10 mouse cellular contexts compared by ENCODE assay signal in genomic region chr9:62858266-62859019, GRCm38 (mm10). TPM values are rescaled to one million over a fixed set of nuclear protein-coding genes. Genes with fewer than 3 reads are reported as not detected.
DNase-seq lines count a peak whose midpoint lies in the region; ATAC-seq and TF ChIP-seq lines count a peak whose summit lies in the region.
"Had no signal": no experiment of that assay in that cellular context is flagged by ENCODE, and none has a peak within 500 bp of the region (broad histone marks: within the 10 kb centered on the region; RNA-seq: fewer than 3 reads in every experiment).

No protein-coding gene starts in this region.

- H3K4me1 ChIP-seq in lung, embryonic 14.5 days (ENCODE audit: insufficient read depth): peaks cover 27% of the 10 kb centered on the region
- H3K4me1 ChIP-seq in lung, adult 2 months (ENCODE audit: control insufficient read depth, insufficient read depth, low read length): peaks cover 9% of the 10 kb centered on the region
- peaks cover 29% of the 10 kb centered on the region for H3K4me1 ChIP-seq in embryonic facial prominence, embryonic 10.5 days
- peaks cover 23% of the 10 kb centered on the region for H3K4me1 ChIP-seq in neural tube, embryonic 15.5 days

- no peaks in the 10 kb centered on the region for H3K36me3 ChIP-seq in lung, embryonic 14.5 days (ENCODE audit: insufficient read depth)
- no peaks in the 10 kb centered on the region for H3K36me3 ChIP-seq in embryonic facial prominence, embryonic 10.5 days (replicated peaks)
- no peaks in the 10 kb centered on the region for H3K36me3 ChIP-seq in neural tube, embryonic 15.5 days

- intact Hi-C loops in left cerebral cortex, postnatal 14 days (cut with DNase I): no loop called here

- no peaks in the 10 kb centered on the region for H3K27me3 ChIP-seq in lung, embryonic 14.5 days (ENCODE audit: insufficient read depth, low read length)
- peaks cover 5% of the 10 kb centered on the region; the same call in 1 of the 2 replicates for H3K27me3 ChIP-seq in embryonic facial prominence, embryonic 10.5 days (replicated peaks; ENCODE audit: low read depth, poor library complexity, severe bottlenecking)
- no peaks in the 10 kb centered on the region for H3K27me3 ChIP-seq in neural tube, embryonic 15.5 days (replicated peaks)
- H3K27me3 ChIP-seq: Patski had no signal

- H3K4me3 ChIP-seq in lung, embryonic 14.5 days (ENCODE audit: low read depth, low read length): peak overlapping the region; percentile 10
- no peak overlapping the region for H3K4me3 ChIP-seq in lung, adult 2 months (replicated peaks; ENCODE audit: extremely low read depth, low read depth, low read length)
- H3K4me3 ChIP-seq in embryonic facial prominence, embryonic 10.5 days: no peak overlapping the region
- H3K4me3 ChIP-seq in neural tube, embryonic 15.5 days (replicated peaks): no peak overlapping the region

- peak overlapping the region; percentile 55 for H3K4me2 ChIP-seq in lung, embryonic 14.5 days
- peak overlapping the region; percentile 42 for H3K4me2 ChIP-seq in neural tube, embryonic 15.5 days

- no peak for TF ChIP-seq POLR2A in lung, adult 2 months (IDR thresholded peaks at IDR 0.05; ENCODE audit: borderline replicate concordance, extremely low read depth, low read depth, low read length)

- no peaks in the 10 kb centered on the region for H3K9me3 ChIP-seq in lung, embryonic 14.5 days (ENCODE audit: low read depth, low read length)
- H3K9me3 ChIP-seq in embryonic facial prominence, embryonic 10.5 days: no peaks in the 10 kb centered on the region
- H3K9me3 ChIP-seq in neural tube, embryonic 15.5 days (replicated peaks): no peaks in the 10 kb centered on the region

- 0 out of 2 replicates have a peak overlapping the region, but pooled peaks have one; percentile 4 for H3K9ac ChIP-seq in lung, embryonic 14.5 days
- no peak overlapping the region for H3K9ac ChIP-seq in neural tube, embryonic 15.5 days (replicated peaks)

- 47% methylated on average over 8 of the region's 8 CpGs for whole genome bisulfite sequencing in lung, embryonic 14.5 days
- WGBS in lung, adult 2 months: 67% methylated on average over 8 of the region's 8 CpGs
- 43% methylated on average over 8 of the region's 8 CpGs for WGBS in embryonic facial prominence, embryonic 10.5 days
- 32% methylated on average over 8 of the region's 8 CpGs for WGBS in neural tube, embryonic 15.5 days

- no peak for DNase-seq in lung, embryonic 14.5 days
- DNase-seq in lung, adult 2 months: no peak
- peak; percentile 31 for DNase-seq in embryonic facial prominence, embryonic 10.5 days (ENCODE audit: low spot score)
- DNase-seq in kidney, adult 9 months: peak; percentile 62
- DNase-seq in left cerebral cortex, adult 18-20 months (ENCODE audit: low spot score in 2 of 2): no peak
- no peak for DNase-seq in layer of hippocampus, postnatal 14 days (ENCODE audit: low spot score in 2 of 2)
- DNase-seq in left cerebral cortex, postnatal 14 days (ENCODE audit: low spot score in 2 of 2): no peak
- DNase-seq: cerebellum, adult 11 months had no signal

- H3K27ac ChIP-seq in lung, embryonic 14.5 days (ENCODE audit: low read depth): peak overlapping the region; percentile 81; the same call in 1 of the 2 replicates
- peak overlapping the region; percentile 3; the same call in 1 of the 2 replicates for H3K27ac ChIP-seq in embryonic facial prominence, embryonic 10.5 days (replicated peaks)
- H3K27ac ChIP-seq in neural tube, embryonic 15.5 days (replicated peaks): peak overlapping the region; percentile 57

- TF ChIP-seq CTCF in lung, embryonic 14.5 days (IDR thresholded peaks at IDR 0.05; ENCODE audit: low read depth): no peak
- TF ChIP-seq CTCF in lung, adult 2 months (IDR thresholded peaks at IDR 0.05; ENCODE audit: insufficient read depth, low read length): no peak

- ATAC-seq in lung, embryonic 14.5 days (ENCODE audit: insufficient read depth): no peak
- peak; percentile 28; the same call in 1 of the 2 replicates for ATAC-seq in neural tube, embryonic 15.5 days (ENCODE audit: low FRiP score)
- ATAC-seq: Patski had no signal

RNA-seq across cellular contexts. Expression of gene Calml4, which starts 0.6 kb away (rescaled TPM):
- polyA plus RNA-seq in lung, embryonic 14.5 days (2014; fragmentation: Nextera tagmentation; extraction: Ambion mirVana): 11.6 and 13.4 TPM in 2 replicates
- polyA plus RNA-seq in lung, adult 2 months (2012; rRNA removed): 7.1 and 11.6 TPM in 2 replicates
- polyA plus RNA-seq in embryonic facial prominence, embryonic 10.5 days (2016; fragmentation: Nextera tagmentation; extraction: Ambion mirVana): 0.36 and 0.67 TPM in 2 replicates
- 7.1 and 21.3 TPM in 2 replicates for polyA plus RNA-seq in neural tube, embryonic 15.5 days (2015; fragmentation: Nextera tagmentation; extraction: Ambion mirVana)
- total RNA-seq in left cerebral cortex, adult 18-20 months (2021): not detected
- total RNA-seq in layer of hippocampus, postnatal 14 days (2021): 10 to 100 TPM in 1 of 2 experiments, under 1 TPM in 1; 0.83 to 16.9 TPM
- total RNA-seq in left cerebral cortex, postnatal 14 days (2021): 1 to 10 TPM; 1.1 to 1.5 TPM

RNA-seq across cellular contexts. Expression of gene Cln6, which starts 19.9 kb away (rescaled TPM):
- polyA plus RNA-seq in lung, embryonic 14.5 days (2014; fragmentation: Nextera tagmentation; extraction: Ambion mirVana): 27.3 and 27.7 TPM in 2 replicates
- polyA plus RNA-seq in lung, adult 2 months (2012; rRNA removed): 58.1 and 60.8 TPM in 2 replicates
- 11.2 and 12.1 TPM in 2 replicates for polyA plus RNA-seq in embryonic facial prominence, embryonic 10.5 days (2016; fragmentation: Nextera tagmentation; extraction: Ambion mirVana)
- 5.7 and 10.5 TPM in 2 replicates for polyA plus RNA-seq in neural tube, embryonic 15.5 days (2015; fragmentation: Nextera tagmentation; extraction: Ambion mirVana)
- total RNA-seq in left cerebral cortex, adult 18-20 months (2021): 10 to 100 TPM; 10.8 to 14.6 TPM
- 10 to 100 TPM; 10.7 to 11.3 TPM for total RNA-seq in layer of hippocampus, postnatal 14 days (2021)
- 10 to 100 TPM; 11.2 to 11.5 TPM for total RNA-seq in left cerebral cortex, postnatal 14 days (2021)

RNA-seq across cellular contexts. Expression of gene Fem1b, which starts 46.7 kb away (rescaled TPM):
- 37.1 and 37.6 TPM in 2 replicates for polyA plus RNA-seq in lung, embryonic 14.5 days (2014; fragmentation: Nextera tagmentation; extraction: Ambion mirVana)
- 12.1 and 13.9 TPM in 2 replicates for polyA plus RNA-seq in lung, adult 2 months (2012; rRNA removed)
- polyA plus RNA-seq in embryonic facial prominence, embryonic 10.5 days (2016; fragmentation: Nextera tagmentation; extraction: Ambion mirVana): 30.2 and 30.3 TPM in 2 replicates
- 39.8 and 45.4 TPM in 2 replicates for polyA plus RNA-seq in neural tube, embryonic 15.5 days (2015; fragmentation: Nextera tagmentation; extraction: Ambion mirVana)
- 100 to 1,000 TPM; 109 to 114 TPM for total RNA-seq in left cerebral cortex, adult 18-20 months (2021)
- 100 to 1,000 TPM; 111 to 113 TPM for total RNA-seq in layer of hippocampus, postnatal 14 days (2021)
- 100 to 1,000 TPM; 112 TPM for total RNA-seq in left cerebral cortex, postnatal 14 days (2021)

Comparison
In these comparisons a context has a peak if more than half of its experiments do, and no peak if none do; other contexts are left out.
1. DNase-seq: peak in embryonic facial prominence, embryonic 10.5 days (single experiment) and kidney, adult 9 months (single experiment); none in lung, embryonic 14.5 days (single experiment), lung, adult 2 months (single experiment), left cerebral cortex, adult 18-20 months (0 of 2), layer of hippocampus, postnatal 14 days (0 of 2) and left cerebral cortex, postnatal 14 days (0 of 2).
2. H3K27ac ChIP-seq: peak in every context shown above with its lines; median percentile 81 in lung, embryonic 14.5 days; 57 in neural tube, embryonic 15.5 days; 3 in embryonic facial prominence, embryonic 10.5 days.